Mouse (Mus musculus): ENCODE results near the gene 1110008P14Rik. TPM values are rescaled to one million over a fixed set of nuclear protein-coding genes. Genes with fewer than 3 reads are reported as not detected.

The 1110008P14Rik gene
- polyA plus RNA-seq, 1 experiment from 2014 or later: 41.5 TPM

DNA sequence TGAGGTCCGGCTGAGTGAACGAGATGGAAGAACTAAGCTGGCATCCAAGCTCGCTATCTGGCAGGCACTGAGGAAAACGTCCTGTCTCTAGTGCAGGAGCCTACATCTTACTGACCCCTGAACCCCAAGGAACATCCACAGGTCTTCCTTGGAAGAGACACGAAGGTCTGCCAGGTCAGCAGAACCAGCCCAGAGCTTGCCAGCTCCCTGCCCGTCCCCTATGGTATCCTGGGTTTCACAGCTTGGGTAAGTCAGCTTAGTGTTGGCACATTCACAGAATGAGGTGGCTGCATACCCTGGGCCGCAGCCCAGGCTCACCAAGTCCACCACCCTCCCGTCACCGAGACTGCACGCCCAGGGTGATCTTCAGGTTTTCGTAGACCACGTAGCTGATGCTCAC, 34.1 kb upstream of the 1110008P14Rik start:
- H3K9ac ChIP-seq (ENCODE audit: low read length): no peak overlapping the region
- H3K4me3 ChIP-seq (replicated peaks; ENCODE audit: low read length): no peak overlapping the region
- H3K27ac ChIP-seq (ENCODE audit: low read length): no peak overlapping the region
- 94% methylated on average over 12 of the region's 12 CpGs for WGBS
- no peaks in the 10 kb centered on the region for H3K27me3 ChIP-seq (ENCODE audit: control insufficient read depth, insufficient read depth, low read length)
- no peak for ATAC-seq (ENCODE audit: insufficient read depth, low FRiP score)
- H3K36me3 ChIP-seq (ENCODE audit: control insufficient read depth, insufficient read depth, low read length): peaks cover 19% of the 10 kb centered on the region; the same call in 1 of the 2 replicates
- no peaks in the 10 kb centered on the region; the same call in 1 of the 2 replicates for H3K4me1 ChIP-seq (ENCODE audit: control insufficient read depth, insufficient read depth, low read length)
- no peaks in the 10 kb centered on the region for H3K9me3 ChIP-seq (replicated peaks; ENCODE audit: control insufficient read depth, low read length)
- no peak overlapping the region for H3K4me2 ChIP-seq (ENCODE audit: low read depth, low read length)

DNA sequence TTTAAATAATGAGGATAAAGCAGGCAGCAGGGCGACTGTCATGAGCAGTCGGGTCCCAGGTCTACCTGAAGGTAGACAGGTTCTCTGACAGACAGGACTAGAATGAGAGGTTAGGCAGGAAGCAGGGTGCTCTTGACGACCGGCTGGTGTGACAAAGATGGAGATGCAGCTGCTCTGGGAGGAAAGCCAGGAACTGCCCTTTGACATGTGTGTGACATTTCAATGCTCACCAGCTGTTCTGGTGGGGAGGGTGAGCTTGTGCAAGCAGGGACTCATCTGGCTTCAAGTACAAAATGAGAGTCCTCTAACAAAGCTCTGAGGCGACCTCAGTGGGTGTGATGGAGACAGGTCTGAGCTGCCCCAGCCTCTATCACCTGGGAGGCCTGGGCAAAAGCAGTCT, 32.2 kb upstream of the 1110008P14Rik start:
- Histone ChIP-seq H3K4me2 (ENCODE audit: low read depth, low read length) (no peak overlapping the region), H3K4me3 (replicated peaks; ENCODE audit: low read length) (no peak overlapping the region), H3K9ac (ENCODE audit: low read length) (no peak overlapping the region), H3K36me3 (ENCODE audit: control insufficient read depth, insufficient read depth, low read length) (peaks cover 12% of the 10 kb centered on the region; the same call in 1 of the 2 replicates), H3K27me3 (ENCODE audit: control insufficient read depth, insufficient read depth, low read length) (no peaks in the 10 kb centered on the region), H3K9me3 (replicated peaks; ENCODE audit: control insufficient read depth, low read length) (no peaks in the 10 kb centered on the region), H3K27ac (ENCODE audit: low read length) (no peak overlapping the region), H3K4me1 (ENCODE audit: control insufficient read depth, insufficient read depth, low read length) (peaks cover 1% of the 10 kb centered on the region)
- no peak for ATAC-seq (ENCODE audit: insufficient read depth, low FRiP score)
- 42% methylated on average over 5 of the region's 5 CpGs for WGBS

DNA sequence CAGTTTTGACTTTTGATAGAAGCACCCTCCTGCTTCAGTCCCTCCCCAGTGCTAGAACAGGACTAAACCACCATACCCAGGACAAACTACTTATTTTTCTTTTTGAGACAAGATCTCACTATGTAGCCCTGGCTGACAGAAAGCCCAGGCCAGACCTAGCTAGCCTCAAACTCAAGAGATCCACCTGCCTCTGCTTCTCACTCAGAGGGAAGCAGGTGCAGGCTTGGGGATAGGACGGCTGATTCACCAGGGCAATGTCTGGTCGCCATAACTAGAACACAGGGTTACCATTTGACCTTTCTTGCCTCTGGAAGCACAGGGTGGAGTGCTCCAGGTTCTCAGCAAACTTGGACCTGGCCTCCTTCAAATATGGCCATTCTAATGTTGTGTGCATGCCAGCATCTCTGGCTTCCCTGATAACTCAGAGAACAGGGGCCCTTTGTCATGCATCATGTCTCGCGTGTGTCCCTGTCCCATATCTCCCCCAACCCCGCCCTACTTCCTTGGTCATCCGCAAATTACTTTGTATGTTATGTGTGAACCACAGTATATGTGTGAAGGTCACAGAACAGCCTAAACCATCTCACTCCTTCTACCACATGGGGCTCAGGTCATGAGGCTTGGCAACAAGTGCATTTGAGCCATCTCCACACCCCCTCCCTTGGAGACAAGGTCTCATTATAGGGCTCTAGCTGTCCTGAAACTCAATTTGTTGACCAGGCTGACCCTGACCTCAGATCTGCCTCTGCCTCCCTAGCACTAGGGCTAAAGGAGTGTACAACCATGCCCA, 31.2 kb upstream of the 1110008P14Rik start:
- Histone ChIP-seq H3K4me3 (replicated peaks; ENCODE audit: low read length) (no peak overlapping the region), H3K27ac (ENCODE audit: low read length) (no peak overlapping the region), H3K9me3 (replicated peaks; ENCODE audit: control insufficient read depth, low read length) (no peaks in the 10 kb centered on the region), H3K27me3 (ENCODE audit: control insufficient read depth, insufficient read depth, low read length) (no peaks in the 10 kb centered on the region), H3K4me1 (ENCODE audit: control insufficient read depth, insufficient read depth, low read length) (peaks cover 5% of the 10 kb centered on the region), H3K9ac (ENCODE audit: low read length) (no peak overlapping the region), H3K36me3 (ENCODE audit: control insufficient read depth, insufficient read depth, low read length) (peaks cover 12% of the 10 kb centered on the region; the same call in 1 of the 2 replicates), H3K4me2 (ENCODE audit: low read depth, low read length) (no peak overlapping the region)
- WGBS: 86% methylated on average over 6 of the region's 6 CpGs
- ATAC-seq (ENCODE audit: insufficient read depth, low FRiP score): no peak

DNA sequence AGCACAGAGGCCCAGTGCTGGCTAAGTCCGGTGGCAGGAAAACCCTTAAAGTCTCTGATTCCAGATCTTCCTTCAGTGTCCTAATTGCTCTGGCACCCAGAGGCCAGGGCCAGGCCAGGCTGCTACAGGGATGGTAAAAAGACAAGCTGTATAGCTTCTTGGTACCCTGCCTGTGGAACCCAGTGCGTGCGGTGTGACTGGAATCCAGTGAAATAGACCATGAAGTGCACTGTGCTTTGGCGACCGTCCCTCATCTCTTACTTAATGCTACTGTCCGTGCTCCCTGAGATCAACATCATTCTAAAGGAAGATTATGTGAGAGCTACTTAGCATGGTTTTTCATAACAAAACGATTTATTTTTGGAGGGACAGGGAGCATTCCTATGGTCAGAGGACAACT, 29.7 kb upstream of the 1110008P14Rik start:
- no peak overlapping the region for H3K4me2 ChIP-seq (ENCODE audit: low read depth, low read length)
- no peaks in the 10 kb centered on the region for H3K27me3 ChIP-seq (ENCODE audit: control insufficient read depth, insufficient read depth, low read length)
- peaks cover 7% of the 10 kb centered on the region; the same call in 1 of the 2 replicates for H3K36me3 ChIP-seq (ENCODE audit: control insufficient read depth, insufficient read depth, low read length)
- H3K4me3 ChIP-seq (replicated peaks; ENCODE audit: low read length): no peak overlapping the region
- peaks cover 5% of the 10 kb centered on the region for H3K4me1 ChIP-seq (ENCODE audit: control insufficient read depth, insufficient read depth, low read length)
- 82% methylated on average over 7 of the region's 7 CpGs for WGBS
- no peak overlapping the region for H3K9ac ChIP-seq (ENCODE audit: low read length)
- H3K9me3 ChIP-seq (replicated peaks; ENCODE audit: control insufficient read depth, low read length): no peaks in the 10 kb centered on the region
- no peak for ATAC-seq (ENCODE audit: insufficient read depth, low FRiP score)
- H3K27ac ChIP-seq (ENCODE audit: low read length): no peak overlapping the region

DNA sequence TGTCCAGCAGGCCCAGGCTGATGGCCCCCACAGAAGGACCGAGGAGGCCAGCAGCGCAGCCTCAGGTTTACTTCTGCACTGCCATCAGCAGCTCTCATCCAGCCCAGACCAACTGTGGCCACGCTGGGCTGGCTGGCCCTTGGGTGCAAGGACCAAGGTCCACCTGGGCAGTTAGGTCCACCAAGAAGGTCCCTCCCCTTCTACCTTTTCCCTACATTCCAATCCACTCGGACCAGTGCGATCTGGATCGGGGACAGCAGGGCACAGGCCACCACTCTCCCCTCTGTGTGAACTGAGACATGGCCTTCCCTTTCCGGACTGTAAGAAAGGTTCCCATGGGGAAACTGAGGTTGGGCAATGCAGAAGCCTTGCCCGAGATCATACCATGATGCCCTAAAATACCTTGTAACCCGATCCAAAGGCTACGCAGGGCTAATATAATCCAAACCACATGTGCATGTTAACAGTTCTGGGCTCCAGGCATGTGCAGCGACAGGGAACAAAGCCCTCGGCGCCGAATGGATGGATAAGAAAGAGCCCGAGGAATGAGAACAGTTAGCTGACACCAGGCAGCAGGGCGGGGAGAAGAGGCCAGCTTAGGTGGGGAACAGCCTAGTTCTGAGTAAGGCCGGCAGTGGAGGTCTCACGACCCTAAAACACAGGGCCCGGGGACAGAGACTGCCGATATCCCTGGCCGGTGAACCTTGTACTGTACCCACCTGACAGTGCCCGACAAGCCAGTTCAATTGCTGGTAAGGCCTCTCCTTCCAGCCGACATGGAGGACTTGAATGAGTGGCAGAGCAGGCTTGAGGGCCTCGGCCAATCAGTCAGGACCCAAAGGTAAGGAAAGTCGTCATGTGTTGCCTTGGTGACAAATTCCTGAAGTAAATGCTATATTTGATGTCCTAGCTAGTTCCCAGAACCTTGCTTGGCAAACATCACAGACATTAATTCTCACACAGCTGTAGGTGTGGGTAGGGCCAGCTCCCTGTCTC, 27.0 kb upstream of the 1110008P14Rik start:
- H3K4me1 ChIP-seq (ENCODE audit: control insufficient read depth, insufficient read depth, low read length): peaks cover 5% of the 10 kb centered on the region; the same call in 1 of the 2 replicates
- H3K4me3 ChIP-seq (replicated peaks; ENCODE audit: low read length): no peak overlapping the region
- WGBS: 62% methylated on average over 25 of the region's 25 CpGs
- H3K9ac ChIP-seq (ENCODE audit: low read length): 0 out of 2 replicates have a peak overlapping the region, but pooled peaks have one; percentile 21
- H3K9me3 ChIP-seq (replicated peaks; ENCODE audit: control insufficient read depth, low read length): no peaks in the 10 kb centered on the region
- ATAC-seq (ENCODE audit: insufficient read depth, low FRiP score): peak; percentile 49; the same call in 1 of the 2 replicates
- H3K4me2 ChIP-seq (ENCODE audit: low read depth, low read length): no peak overlapping the region
- no peak overlapping the region for H3K27ac ChIP-seq (ENCODE audit: low read length)
- H3K36me3 ChIP-seq (ENCODE audit: control insufficient read depth, insufficient read depth, low read length): no peaks in the 10 kb centered on the region
- no peaks in the 10 kb centered on the region for H3K27me3 ChIP-seq (ENCODE audit: control insufficient read depth, insufficient read depth, low read length)

DNA sequence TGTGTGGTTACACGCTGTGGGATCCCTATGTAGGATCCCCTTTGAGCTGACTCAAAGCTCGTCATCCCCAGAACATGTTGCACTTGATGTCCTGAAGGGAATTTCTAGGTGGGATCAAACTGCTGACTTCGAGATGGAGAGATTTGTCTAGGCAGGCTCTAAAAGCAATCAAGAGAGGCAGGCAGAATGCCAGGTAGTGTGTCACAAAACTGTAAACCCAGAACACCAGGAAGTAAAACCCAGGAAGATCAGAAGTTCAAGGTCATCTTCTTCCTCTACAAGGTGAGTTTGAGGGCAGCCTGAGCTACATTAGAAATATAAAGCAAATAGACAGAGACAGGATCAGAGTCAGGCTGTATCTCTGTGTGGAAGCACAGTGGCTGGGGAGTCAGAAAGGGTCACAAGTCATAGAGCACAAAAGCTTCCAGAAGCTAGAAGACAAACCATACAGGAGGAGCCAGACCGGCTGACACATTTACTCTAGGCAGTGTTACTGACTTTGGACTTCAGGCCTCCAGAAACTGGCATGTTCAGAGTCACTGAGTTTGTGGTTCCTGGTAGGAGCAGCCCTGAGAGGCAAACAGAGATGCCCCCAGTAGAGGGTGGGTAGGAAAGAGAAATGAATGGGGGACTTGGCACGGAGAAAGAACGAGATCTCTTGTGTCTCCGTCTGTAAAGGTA, 25.5 kb upstream of the 1110008P14Rik start:
- peaks cover 5% of the 10 kb centered on the region; the same call in 1 of the 2 replicates for H3K4me1 ChIP-seq (ENCODE audit: control insufficient read depth, insufficient read depth, low read length)
- H3K9ac ChIP-seq (ENCODE audit: low read length): no peak overlapping the region
- H3K27ac ChIP-seq (ENCODE audit: low read length): no peak overlapping the region
- H3K27me3 ChIP-seq (ENCODE audit: control insufficient read depth, insufficient read depth, low read length): no peaks in the 10 kb centered on the region
- no peak overlapping the region for H3K4me2 ChIP-seq (ENCODE audit: low read depth, low read length)
- H3K9me3 ChIP-seq (replicated peaks; ENCODE audit: control insufficient read depth, low read length): no peaks in the 10 kb centered on the region
- 75% methylated on average over 7 of the region's 7 CpGs for WGBS
- ATAC-seq (ENCODE audit: insufficient read depth, low FRiP score): no peak
- H3K4me3 ChIP-seq (replicated peaks; ENCODE audit: low read length): no peak overlapping the region
- H3K36me3 ChIP-seq (ENCODE audit: control insufficient read depth, insufficient read depth, low read length): peaks cover 3% of the 10 kb centered on the region; the same call in 1 of the 2 replicates

DNA sequence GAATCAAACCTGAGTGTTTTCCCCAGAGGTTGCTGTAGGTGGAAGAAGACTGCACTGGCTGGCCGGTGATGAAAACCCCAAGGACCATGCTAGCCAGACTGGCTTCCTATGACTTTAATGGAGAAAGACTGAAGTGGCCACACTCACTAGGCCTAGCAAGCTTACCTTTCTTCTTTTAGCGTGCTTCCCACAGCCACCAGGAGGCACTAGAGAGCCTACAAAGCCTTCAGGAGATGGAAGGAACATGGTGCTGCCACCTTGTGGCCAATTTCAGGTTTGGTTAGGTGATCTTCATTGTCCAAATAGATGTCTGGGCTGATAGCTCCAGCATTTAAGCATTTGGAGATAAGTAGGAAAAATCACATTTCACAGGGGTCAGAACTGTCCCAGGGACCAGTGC, 22.9 kb upstream of the 1110008P14Rik start:
- H3K27ac ChIP-seq (ENCODE audit: low read length): no peak overlapping the region
- no peaks in the 10 kb centered on the region for H3K27me3 ChIP-seq (ENCODE audit: control insufficient read depth, insufficient read depth, low read length)
- H3K4me1 ChIP-seq (ENCODE audit: control insufficient read depth, insufficient read depth, low read length): peaks cover 5% of the 10 kb centered on the region; the same call in 1 of the 2 replicates
- H3K36me3 ChIP-seq (ENCODE audit: control insufficient read depth, insufficient read depth, low read length): peaks cover 6% of the 10 kb centered on the region; the same call in 1 of the 2 replicates
- H3K4me2 ChIP-seq (ENCODE audit: low read depth, low read length): no peak overlapping the region
- no peaks in the 10 kb centered on the region for H3K9me3 ChIP-seq (replicated peaks; ENCODE audit: control insufficient read depth, low read length)
- no peak overlapping the region for H3K4me3 ChIP-seq (replicated peaks; ENCODE audit: low read length)
- 21% methylated on average over 2 of the region's 2 CpGs for WGBS
- ATAC-seq (ENCODE audit: insufficient read depth, low FRiP score): no peak
- H3K9ac ChIP-seq (ENCODE audit: low read length): no peak overlapping the region

DNA sequence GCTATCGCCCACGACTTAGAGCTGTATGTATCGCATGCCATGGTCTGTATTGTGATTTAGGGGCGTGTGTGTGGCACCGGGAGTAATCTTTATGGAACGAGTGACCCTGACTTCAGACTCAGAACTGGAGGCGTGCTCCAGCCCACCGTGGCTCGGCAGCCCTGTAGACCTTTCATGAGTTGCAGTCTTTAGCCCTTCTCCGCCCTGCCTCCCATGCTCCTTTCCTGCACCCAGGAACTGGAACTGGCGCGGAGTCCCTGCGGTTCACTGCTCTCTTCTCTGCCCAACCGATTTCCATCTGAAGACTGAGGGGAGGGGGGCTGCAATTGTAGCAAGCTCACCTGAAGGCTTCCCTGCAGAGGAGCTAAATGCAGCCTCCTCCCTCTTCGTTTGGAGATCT, 15.0 kb upstream of the 1110008P14Rik start:
- H3K4me3 ChIP-seq (replicated peaks; ENCODE audit: low read length): peak overlapping the region; percentile 79
- H3K27ac ChIP-seq (ENCODE audit: low read length): peak overlapping the region; percentile 92; the same call in 1 of the 2 replicates
- peaks cover 11% of the 10 kb centered on the region for H3K4me1 ChIP-seq (ENCODE audit: control insufficient read depth, insufficient read depth, low read length)
- no peaks in the 10 kb centered on the region for H3K9me3 ChIP-seq (replicated peaks; ENCODE audit: control insufficient read depth, low read length)
- WGBS: under 1% methylated on average over 15 of the region's 15 CpGs
- H3K9ac ChIP-seq (ENCODE audit: low read length): peak overlapping the region; percentile 89
- no peak for ATAC-seq (ENCODE audit: insufficient read depth, low FRiP score)
- H3K4me2 ChIP-seq (ENCODE audit: low read depth, low read length): peak overlapping the region; percentile 95
- no peaks in the 10 kb centered on the region; the same call in none of the 2 replicates for H3K36me3 ChIP-seq (ENCODE audit: control insufficient read depth, insufficient read depth, low read length)
- no peaks in the 10 kb centered on the region for H3K27me3 ChIP-seq (ENCODE audit: control insufficient read depth, insufficient read depth, low read length)

All from stomach, embryonic 16.5 days (tissue).